Mouse (Mus musculus) liver, adult 2 months (tissue): ENCODE measurements around the gene Il17rb. TPM values are rescaled to one million over a fixed set of nuclear protein-coding genes. Genes with fewer than 3 reads are reported as not detected.
A peak's percentile ranks its signal among the peaks of the same experiment; 100 is the strongest.

Experiments
- DNase-seq: peaks from one replicate; pipeline ENCODE4 v3.0.0-alpha.2; 2011; ENCODE audit warnings: low read depth, low spot score; ENCODE audit errors: extremely low read depth
- H3K27ac ChIP-seq: fragments of 200-500 bp; replicated peaks from 2 replicates; pipeline ENCODE4 v1.5.1; 2012; ENCODE audit warnings: low read depth, mild to moderate bottlenecking, control low read depth, inconsistent platforms, low read length; ENCODE audit not compliant: insufficient read depth
- H3K27me3 ChIP-seq: fragments of 200-500 bp; 2 replicates; pipeline ENCODE4 v1.6.1; 2012; ENCODE audit warnings: mild to moderate bottlenecking, moderate library complexity, low read length, inconsistent platforms; ENCODE audit not compliant: control insufficient read depth, insufficient read depth
- H3K36me3 ChIP-seq: fragments of 200-500 bp; 2 replicates; pipeline ENCODE4 v1.6.1; 2012; ENCODE audit warnings: low read length, inconsistent platforms; ENCODE audit not compliant: control insufficient read depth, insufficient read depth
- H3K4me1 ChIP-seq: fragments of 200-500 bp; 2 replicates; pipeline ENCODE4 v1.6.1; 2011; ENCODE audit warnings: low read length; ENCODE audit not compliant: control insufficient read depth, insufficient read depth
- H3K4me3 ChIP-seq: fragments of 200-500 bp; 2 replicates; pipeline ENCODE4 v1.5.1; 2011; ENCODE audit warnings: low read depth, mild to moderate bottlenecking, control low read depth, low read length, moderate library complexity; ENCODE audit not compliant: insufficient read depth
- H3K79me2 ChIP-seq: fragments of 200-500 bp; 2 replicates; pipeline ENCODE4 v1.6.1; 2012; ENCODE audit warnings: inconsistent platforms, mild to moderate bottlenecking, low read length, moderate library complexity; ENCODE audit not compliant: control insufficient read depth, insufficient read depth
- H3K9ac ChIP-seq: fragments of 200-500 bp; 2 replicates; pipeline ENCODE4 v1.6.1; 2012; ENCODE audit warnings: low read depth, mild to moderate bottlenecking, control low read depth, inconsistent platforms, low read length
- CTCF ChIP-seq: fragments of 200-500 bp; IDR thresholded peaks from 2 replicates; pipeline ENCODE4 v1.5.1; 2011; ENCODE audit warnings: low read depth, low read length, control low read depth
- POLR2A ChIP-seq: fragments of 200-500 bp; IDR thresholded peaks from 2 replicates; pipeline ENCODE4 v1.6.1; 2011; ENCODE audit warnings: low read length, control low read depth; ENCODE audit not compliant: insufficient read depth; ENCODE audit errors: extremely low read depth
- WGBS: fragments of 180-500 bp; shearing (Covaris S2); methylation state at CpG from one replicate; pipeline ENCODE4 v1.1.7; 2018; 5-methylcytosine and 5-hydroxymethylcytosine counted together
- polyA plus RNA-seq: library from polyadenylated mRNA; depleted of rRNA; stranded (reverse); fragments of >200 nt; gene quantifications from 2 replicates; pipeline ENCODE4 v1.2.3, GENCODE M21; 2012
- total RNA-seq: library from RNA; depleted of rRNA; stranded (reverse); fragments of >200 nt; gene quantifications from 2 replicates; pipeline ENCODE4 v1.2.3, GENCODE M21; 2014

Il17rb gene
- total and polyA plus RNA-seq, 2 experiments, result 7.7 to 8.2 TPM

DNA sequence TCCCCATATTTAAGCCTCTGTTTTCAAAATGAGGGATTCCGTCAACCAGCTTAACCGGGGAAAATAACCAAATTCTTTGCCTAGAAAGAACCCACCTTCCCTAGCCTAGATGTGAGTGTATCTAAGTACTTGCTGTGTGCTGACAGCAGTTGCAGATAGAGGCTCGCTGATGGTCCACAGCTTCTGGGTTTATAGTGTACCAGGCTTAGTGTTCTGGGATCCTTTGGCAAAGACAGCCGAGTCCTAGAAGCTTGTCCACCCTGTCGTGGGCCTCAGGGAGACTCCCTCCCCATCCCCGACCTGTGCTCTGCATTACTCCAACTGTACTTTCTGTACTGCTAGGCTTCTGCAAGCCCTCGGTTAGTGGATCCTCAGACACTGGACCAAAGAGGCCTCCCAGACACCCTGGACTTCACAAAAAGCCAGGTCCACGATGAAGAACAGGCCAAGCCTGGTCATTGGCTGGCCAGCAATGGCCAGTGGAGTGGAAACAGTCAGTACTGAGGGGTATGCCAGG lies 37.1 kb upstream of the Il17rb start:
- Histone ChIP-seq H3K4me3 (no peak overlapping the region), H3K9ac (no peak overlapping the region), H3K79me2 (no peaks in the 10 kb centered on the region), H3K36me3 (no peaks in the 10 kb centered on the region), H3K27me3 (no peaks in the 10 kb centered on the region), H3K27ac (no peak overlapping the region), H3K4me1 (no peaks in the 10 kb centered on the region)
- WGBS, result 88% methylated on average over 8 of the region's 8 CpGs
- TF ChIP-seq CTCF (no peak), POLR2A (no peak)
- no peak for DNase-seq

- no peaks in the 10 kb centered on the region for H3K79me2 ChIP-seq
- no peak for TF ChIP-seq CTCF
- no peak for TF ChIP-seq POLR2A
- 85% methylated on average over 10 of the region's 10 CpGs for WGBS
- DNase-seq, result no peak
- no peaks in the 10 kb centered on the region for H3K4me1 ChIP-seq
- no peak overlapping the region for H3K9ac ChIP-seq
- H3K27me3 ChIP-seq, result no peaks in the 10 kb centered on the region
- H3K36me3 ChIP-seq, result no peaks in the 10 kb centered on the region
- H3K4me3 ChIP-seq, result no peak overlapping the region
- no peak overlapping the region for H3K27ac ChIP-seq
These were observed 36.5 kb upstream of the Il17rb start for GRCm38 (mm10) chr14:30045239-30045638.

DNA sequence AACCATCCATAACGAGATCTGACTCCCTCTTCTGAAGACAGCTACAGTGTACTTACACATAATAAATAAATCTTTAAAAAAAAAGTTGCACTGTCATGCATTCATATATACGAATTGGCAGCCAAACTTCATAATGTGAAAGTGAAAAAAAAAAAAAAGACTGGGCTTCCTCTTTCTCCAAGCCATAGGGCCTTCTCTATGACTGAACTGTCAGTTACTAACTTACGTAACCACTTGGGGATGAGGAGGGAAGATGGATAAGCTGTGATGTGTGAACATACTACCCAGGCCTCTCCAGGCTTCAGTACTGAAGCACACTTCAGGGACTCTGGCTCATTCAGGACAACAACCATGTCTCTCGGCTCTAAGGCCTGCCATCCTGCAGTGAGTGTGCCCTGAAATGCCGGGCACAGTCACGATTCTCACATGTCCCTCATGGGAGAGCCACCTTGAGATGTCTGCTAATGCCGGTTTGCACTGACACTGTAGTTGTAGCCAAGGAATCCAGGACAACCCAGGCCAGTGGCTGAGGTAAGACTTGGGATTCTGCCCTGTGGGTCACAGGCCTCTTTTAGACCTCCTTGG lies 34.8 kb upstream of the Il17rb start:
- H3K79me2 ChIP-seq, result no peaks in the 10 kb centered on the region
- peaks cover 3% of the 10 kb centered on the region; the same call in 1 of the 2 replicates for H3K36me3 ChIP-seq
- no peak overlapping the region for H3K27ac ChIP-seq
- H3K4me3 ChIP-seq, result no peak overlapping the region
- H3K4me1 ChIP-seq, result no peaks in the 10 kb centered on the region
- no peaks in the 10 kb centered on the region for H3K27me3 ChIP-seq
- no peak overlapping the region for H3K9ac ChIP-seq
- TF ChIP-seq CTCF (no peak), POLR2A (no peak)
- WGBS, result 82% methylated on average over 7 of the region's 7 CpGs
- DNase-seq, result no peak

DNA sequence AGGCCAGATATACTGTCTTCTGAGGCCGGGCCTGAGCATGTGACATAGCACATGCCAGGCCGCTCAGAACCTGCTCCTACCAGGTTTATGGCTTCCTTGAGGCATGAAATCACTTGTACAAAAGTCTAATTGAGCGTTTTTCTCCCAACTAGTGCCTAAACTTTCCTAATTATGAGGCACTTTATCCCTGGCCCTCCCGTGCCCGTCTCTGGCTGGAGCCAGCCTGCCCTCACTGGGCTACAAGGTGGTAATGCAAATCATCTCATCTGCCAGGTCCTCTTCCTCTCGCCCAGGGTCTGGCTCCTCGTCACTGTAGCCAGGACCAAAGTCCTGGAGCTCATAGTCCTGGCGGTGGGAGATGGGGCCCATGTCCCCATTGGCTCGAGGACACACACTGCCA lies 33.1 kb upstream of the Il17rb start:
- H3K4me3 ChIP-seq, result no peak overlapping the region
- peaks cover 12% of the 10 kb centered on the region for H3K36me3 ChIP-seq
- DNase-seq, result no peak
- H3K4me1 ChIP-seq, result no peaks in the 10 kb centered on the region
- no peak overlapping the region for H3K27ac ChIP-seq
- WGBS, result 69% methylated on average over 9 of the region's 9 CpGs
- no peak overlapping the region for H3K9ac ChIP-seq
- TF ChIP-seq POLR2A (no peak), CTCF (peak; percentile 47)
- H3K27me3 ChIP-seq, result no peaks in the 10 kb centered on the region
- no peaks in the 10 kb centered on the region for H3K79me2 ChIP-seq

- no peaks in the 10 kb centered on the region for H3K79me2 ChIP-seq
- H3K4me3 ChIP-seq, result no peak overlapping the region
- peaks cover 24% of the 10 kb centered on the region for H3K36me3 ChIP-seq
- H3K4me1 ChIP-seq, result no peaks in the 10 kb centered on the region
- WGBS, result 68% methylated on average over 4 of the region's 4 CpGs
- no peaks in the 10 kb centered on the region for H3K27me3 ChIP-seq
- H3K27ac ChIP-seq, result no peak overlapping the region
- no peak overlapping the region for H3K9ac ChIP-seq
- TF ChIP-seq CTCF (no peak), POLR2A (no peak)
- no peak for DNase-seq
These were observed 30.7 kb upstream of the Il17rb start for GRCm38 (mm10) chr14:30039413-30039812.

GRCm38 (mm10) chr14:30038431-30038830 lies 29.7 kb upstream of the Il17rb start:
- TF ChIP-seq POLR2A (no peak), CTCF (no peak)
- Histone ChIP-seq H3K4me3 (no peak overlapping the region), H3K4me1 (no peaks in the 10 kb centered on the region), H3K79me2 (no peaks in the 10 kb centered on the region), H3K9ac (no peak overlapping the region), H3K27ac (no peak overlapping the region), H3K27me3 (no peaks in the 10 kb centered on the region), H3K36me3 (peaks cover 25% of the 10 kb centered on the region)
- DNase-seq, result no peak
- WGBS, result 93% methylated on average over 18 of the region's 18 CpGs
